ENCODE assay signal across 20 mouse cellular contexts in genomic region chr5:76683455-76683854, GRCm38 (mm10). TPM values are rescaled to one million over a fixed set of nuclear protein-coding genes. Genes with fewer than 3 reads are reported as not detected.
DNase-seq lines count a peak whose midpoint lies in the region; ATAC-seq lines count a peak whose summit lies in the region.
"Had no signal": no experiment of that assay in that cellular context is flagged by ENCODE, and none has a peak within 500 bp of the region (broad histone marks: within the 10 kb centered on the region; RNA-seq: fewer than 3 reads in every experiment).

No protein-coding gene starts in this region.

- no peak for DNase-seq in liver, embryonic 13.5 days
- no peak for DNase-seq in liver
- peak; percentile 76 for DNase-seq in midbrain, embryonic 14.5 days
- DNase-seq in cerebellum, adult 8-10 months = no peak
- no peak for DNase-seq in right cerebral cortex, postnatal 10 days (ENCODE audit: low spot score in 2 of 2)
- DNase-seq: cerebellum, adult 11 months; gastrocnemius, adult 2 months; heart, adult 11 months; heart, postnatal 4 days; kidney, adult 18-20 months; kidney, postnatal 14 days; lung, embryonic 14.5 days; retina, postnatal 1 day; thymus, adult 18-20 months had no signal

- peak overlapping the region; percentile 58 for H3K27ac ChIP-seq in liver, embryonic 13.5 days
- peak overlapping the region; percentile 62 for H3K27ac ChIP-seq in forebrain, embryonic 15.5 days (replicated peaks)
- H3K27ac ChIP-seq in hindbrain, embryonic 13.5 days = peak overlapping the region; percentile 73
- H3K27ac ChIP-seq in midbrain, embryonic 14.5 days (replicated peaks; ENCODE audit: low read depth, low read length) = peak overlapping the region; percentile 26
- H3K27ac ChIP-seq in intestine, embryonic 15.5 days = no peak overlapping the region
- H3K27ac ChIP-seq: gastrocnemius, adult 2 months; heart, embryonic 13.5 days; macrophage had no signal

- no peaks in the 10 kb centered on the region for H3K36me3 ChIP-seq in liver, embryonic 13.5 days
- H3K36me3 ChIP-seq in forebrain, embryonic 15.5 days = peaks cover 7% of the 10 kb centered on the region; the same call in 1 of the 2 replicates
- peaks cover 20% of the 10 kb centered on the region for H3K36me3 ChIP-seq in hindbrain, embryonic 13.5 days
- H3K36me3 ChIP-seq in midbrain, embryonic 14.5 days (ENCODE audit: control insufficient read depth, insufficient read depth, low read length) = no peaks in the 10 kb centered on the region
- H3K36me3 ChIP-seq in intestine, embryonic 15.5 days = no peaks in the 10 kb centered on the region
- H3K36me3 ChIP-seq: heart, embryonic 13.5 days had no signal

- no peaks in the 10 kb centered on the region for H3K9me3 ChIP-seq in liver, embryonic 13.5 days (replicated peaks)
- H3K9me3 ChIP-seq in forebrain, embryonic 15.5 days = peaks cover 3% of the 10 kb centered on the region; the same call in 1 of the 2 replicates
- no peaks in the 10 kb centered on the region for H3K9me3 ChIP-seq in hindbrain, embryonic 13.5 days
- H3K9me3 ChIP-seq in midbrain, embryonic 14.5 days (ENCODE audit: control insufficient read depth, low read length) = no peaks in the 10 kb centered on the region
- no peaks in the 10 kb centered on the region for H3K9me3 ChIP-seq in intestine, embryonic 15.5 days
- H3K9me3 ChIP-seq: heart, embryonic 13.5 days had no signal

- H3K4me1 ChIP-seq in liver, embryonic 13.5 days (replicated peaks) = peaks cover 87% of the 10 kb centered on the region
- H3K4me1 ChIP-seq in forebrain, embryonic 15.5 days = peaks cover 17% of the 10 kb centered on the region
- H3K4me1 ChIP-seq in hindbrain, embryonic 13.5 days (replicated peaks) = peaks cover 33% of the 10 kb centered on the region
- H3K4me1 ChIP-seq in midbrain, embryonic 14.5 days (ENCODE audit: control insufficient read depth, insufficient read depth, low read length) = peaks cover 19% of the 10 kb centered on the region
- H3K4me1 ChIP-seq in intestine, embryonic 15.5 days (replicated peaks) = peaks cover 8% of the 10 kb centered on the region; the same call in 1 of the 2 replicates

- H3K4me3 ChIP-seq in liver, embryonic 13.5 days (replicated peaks) = no peak overlapping the region
- no peak overlapping the region for H3K4me3 ChIP-seq in forebrain, embryonic 15.5 days
- no peak overlapping the region for H3K4me3 ChIP-seq in hindbrain, embryonic 13.5 days
- H3K4me3 ChIP-seq in midbrain, embryonic 14.5 days (replicated peaks; ENCODE audit: low read depth, low read length) = no peak overlapping the region
- no peak overlapping the region for H3K4me3 ChIP-seq in intestine, embryonic 15.5 days (replicated peaks)
- H3K4me3 ChIP-seq: gastrocnemius, adult 2 months; heart, embryonic 13.5 days had no signal

- no peak for ATAC-seq in liver, embryonic 13.5 days (ENCODE audit: low read depth)
- no peak for ATAC-seq in forebrain, embryonic 15.5 days (replicated peaks)
- no peak for ATAC-seq in hindbrain, embryonic 13.5 days (ENCODE audit: low FRiP score)
- ATAC-seq in midbrain, embryonic 14.5 days (ENCODE audit: low FRiP score, low TSS enrichment) = no peak
- no peak for ATAC-seq in intestine, embryonic 15.5 days
- ATAC-seq: Patski had no signal

- 72% methylated on average over 5 of the region's 5 CpGs for WGBS in liver, embryonic 13.5 days (ENCODE audit: insufficient replicate concordance)
- 59% methylated on average over 5 of the region's 5 CpGs for WGBS in forebrain, embryonic 15.5 days
- WGBS in hindbrain, embryonic 13.5 days = 38% methylated on average over 5 of the region's 5 CpGs
- WGBS in midbrain, embryonic 14.5 days = 40% methylated on average over 5 of the region's 5 CpGs
- 57% methylated on average over 5 of the region's 5 CpGs for WGBS in intestine, embryonic 15.5 days

- no peak overlapping the region for H3K9ac ChIP-seq in liver, embryonic 13.5 days
- no peak overlapping the region for H3K9ac ChIP-seq in forebrain, embryonic 15.5 days (replicated peaks)
- no peak overlapping the region; the same call in 1 of the 2 replicates for H3K9ac ChIP-seq in hindbrain, embryonic 13.5 days
- no peak overlapping the region for H3K9ac ChIP-seq in midbrain, embryonic 14.5 days (replicated peaks; ENCODE audit: low read length)
- H3K9ac ChIP-seq in intestine, embryonic 15.5 days = no peak overlapping the region
- H3K9ac ChIP-seq: heart, embryonic 13.5 days; lung, embryonic 14.5 days had no signal

- no peaks in the 10 kb centered on the region for H3K27me3 ChIP-seq in liver, embryonic 13.5 days
- no peaks in the 10 kb centered on the region for H3K27me3 ChIP-seq in forebrain, embryonic 15.5 days
- H3K27me3 ChIP-seq in hindbrain, embryonic 13.5 days = no peaks in the 10 kb centered on the region
- H3K27me3 ChIP-seq in midbrain, embryonic 14.5 days (ENCODE audit: control insufficient read depth, insufficient read depth, low read length) = no peaks in the 10 kb centered on the region
- H3K27me3 ChIP-seq in intestine, embryonic 15.5 days (replicated peaks) = no peaks in the 10 kb centered on the region
- H3K27me3 ChIP-seq: heart, embryonic 13.5 days; Patski had no signal

- no peak overlapping the region for H3K4me2 ChIP-seq in liver, embryonic 13.5 days
- no peak overlapping the region for H3K4me2 ChIP-seq in forebrain, embryonic 15.5 days (replicated peaks)
- H3K4me2 ChIP-seq in hindbrain, embryonic 13.5 days = no peak overlapping the region
- no peak overlapping the region for H3K4me2 ChIP-seq in midbrain, embryonic 14.5 days (ENCODE audit: low read length)
- H3K4me2 ChIP-seq in intestine, embryonic 15.5 days (replicated peaks) = no peak overlapping the region
- H3K4me2 ChIP-seq: heart, embryonic 13.5 days; lung, embryonic 14.5 days had no signal

RNA-seq across cellular contexts. Expression of gene C530008M17Rik, which starts 27.1 kb away (rescaled TPM):
- 7.4 and 7.5 TPM in 2 replicates for polyA plus RNA-seq in liver, embryonic 13.5 days (2015; fragmentation: Nextera tagmentation; extraction: Ambion mirVana)
- polyA plus RNA-seq in forebrain, embryonic 15.5 days (2015; fragmentation: Nextera tagmentation; extraction: Ambion mirVana) = 84.9 and 94.2 TPM in 2 replicates
- 77.6 and 79.2 TPM in 2 replicates for polyA plus RNA-seq in hindbrain, embryonic 13.5 days (2015; fragmentation: Nextera tagmentation; extraction: Ambion mirVana)
- polyA plus RNA-seq in midbrain, embryonic 14.5 days (2014; fragmentation: Nextera tagmentation; extraction: Ambion mirVana) = 52.1 and 60.0 TPM in 2 replicates
- polyA plus RNA-seq in intestine, embryonic 15.5 days (2015; fragmentation: Nextera tagmentation; extraction: Ambion mirVana) = 15.7 and 16.5 TPM in 2 replicates
